26 mouse cellular contexts compared by ENCODE assay signal in genomic region chr9:62385062-62385461, GRCm38 (mm10). TPM values are rescaled to one million over a fixed set of nuclear protein-coding genes. Genes with fewer than 3 reads are reported as not detected.
DNase-seq lines count a peak whose midpoint lies in the region; ATAC-seq and TF ChIP-seq lines count a peak whose summit lies in the region.
"Had no signal": no experiment of that assay in that cellular context is flagged by ENCODE, and none has a peak within 500 bp of the region (broad histone marks: within the 10 kb centered on the region; RNA-seq: fewer than 3 reads in every experiment).

No protein-coding gene starts in this region.

- no peaks in the 10 kb centered on the region for H3K27me3 ChIP-seq in stomach, embryonic 15.5 days (replicated peaks)
- H3K27me3 ChIP-seq in stomach, postnatal 0 days (ENCODE audit: control insufficient read depth, insufficient read depth, low read length), result no peaks in the 10 kb centered on the region
- no peaks in the 10 kb centered on the region for H3K27me3 ChIP-seq in liver, embryonic 12.5 days (replicated peaks)
- no peaks in the 10 kb centered on the region for H3K27me3 ChIP-seq in liver, postnatal 0 days (ENCODE audit: insufficient read depth, low read length)
- no peaks in the 10 kb centered on the region for H3K27me3 ChIP-seq in limb, embryonic 10.5 days (ENCODE audit: low read depth, poor library complexity, severe bottlenecking)
- H3K27me3 ChIP-seq: CH12.LX; heart, embryonic 12.5 days; limb, embryonic 12.5 days; midbrain, embryonic 13.5 days had no signal

- H3K9ac ChIP-seq in stomach, embryonic 15.5 days, result no peak overlapping the region
- H3K9ac ChIP-seq in stomach, postnatal 0 days (ENCODE audit: low read length), result no peak overlapping the region
- no peak overlapping the region for H3K9ac ChIP-seq in liver, embryonic 12.5 days
- no peak overlapping the region for H3K9ac ChIP-seq in liver, postnatal 0 days (replicated peaks)
- H3K9ac ChIP-seq: heart, embryonic 12.5 days; hindbrain, embryonic 14.5 days; limb, embryonic 12.5 days; midbrain, embryonic 13.5 days had no signal

- no peak for TF ChIP-seq EP300 in stomach, postnatal 0 days (optimal IDR thresholded peaks at IDR 0.05)
- TF ChIP-seq EP300 in liver, postnatal 0 days (IDR thresholded peaks at IDR 0.05; ENCODE audit: low read depth), result no peak

- H3K36me3 ChIP-seq in stomach, embryonic 15.5 days, result no peaks in the 10 kb centered on the region
- H3K36me3 ChIP-seq in stomach, postnatal 0 days (ENCODE audit: control insufficient read depth, insufficient read depth, low read length), result no peaks in the 10 kb centered on the region
- H3K36me3 ChIP-seq in liver, embryonic 12.5 days, result peaks cover 6% of the 10 kb centered on the region
- no peaks in the 10 kb centered on the region; the same call in 1 of the 2 replicates for H3K36me3 ChIP-seq in liver, postnatal 0 days (replicated peaks; ENCODE audit: insufficient read depth, low read length)
- peaks cover 8% of the 10 kb centered on the region for H3K36me3 ChIP-seq in limb, embryonic 10.5 days

- no peaks in the 10 kb centered on the region for H3K4me1 ChIP-seq in stomach, embryonic 15.5 days
- H3K4me1 ChIP-seq in stomach, postnatal 0 days (replicated peaks; ENCODE audit: control insufficient read depth, insufficient read depth), result no peaks in the 10 kb centered on the region
- peaks cover 35% of the 10 kb centered on the region for H3K4me1 ChIP-seq in liver, embryonic 12.5 days
- peaks cover 23% of the 10 kb centered on the region for H3K4me1 ChIP-seq in liver, postnatal 0 days (ENCODE audit: insufficient read depth)
- H3K4me1 ChIP-seq in limb, embryonic 10.5 days, result 0 out of 2 replicates have a peak, but pooled peaks cover 4% of the 10 kb centered on the region
- H3K4me1 ChIP-seq: limb, embryonic 12.5 days had no signal

- 70% methylated on average over 6 of the region's 6 CpGs for WGBS in stomach, embryonic 15.5 days
- WGBS in stomach, postnatal 0 days, result 79% methylated on average over 6 of the region's 6 CpGs
- 13% methylated on average over 6 of the region's 6 CpGs for WGBS in liver, embryonic 12.5 days (ENCODE audit: insufficient replicate concordance)
- 36% methylated on average over 6 of the region's 6 CpGs for WGBS in liver, postnatal 0 days (ENCODE audit: insufficient replicate concordance)
- WGBS in limb, embryonic 10.5 days, result 91% methylated on average over 6 of the region's 6 CpGs

- H3K27ac ChIP-seq in stomach, embryonic 15.5 days, result no peak overlapping the region
- H3K27ac ChIP-seq in stomach, postnatal 0 days (replicated peaks), result no peak overlapping the region
- no peak overlapping the region; the same call in 1 of the 2 replicates for H3K27ac ChIP-seq in liver, embryonic 12.5 days
- peak overlapping the region; percentile 77 for H3K27ac ChIP-seq in liver, postnatal 0 days (ENCODE audit: low read depth)
- no peak overlapping the region for H3K27ac ChIP-seq in limb, embryonic 10.5 days
- H3K27ac ChIP-seq: heart, adult 2 months; hindbrain, embryonic 14.5 days; limb, embryonic 12.5 days; midbrain, embryonic 13.5 days had no signal

- ATAC-seq in stomach, embryonic 15.5 days (ENCODE audit: insufficient read depth, low FRiP score, low read depth), result peak; percentile 43; the same call in 1 of the 2 replicates
- no peak for ATAC-seq in stomach, postnatal 0 days (ENCODE audit: low FRiP score, low TSS enrichment)
- peak; percentile 90 for ATAC-seq in liver, embryonic 12.5 days
- ATAC-seq in liver, postnatal 0 days, result peak; percentile 38
- ATAC-seq: forebrain, embryonic 16.5 days; intestine, postnatal 0 days; midbrain, embryonic 13.5 days had no signal

- no peak overlapping the region for H3K4me3 ChIP-seq in stomach, embryonic 15.5 days (replicated peaks)
- no peak overlapping the region for H3K4me3 ChIP-seq in stomach, postnatal 0 days (ENCODE audit: low read depth, low read length)
- H3K4me3 ChIP-seq in liver, embryonic 12.5 days, result no peak overlapping the region
- H3K4me3 ChIP-seq in liver, postnatal 0 days (ENCODE audit: low read depth, low read length), result no peak overlapping the region
- no peak overlapping the region for H3K4me3 ChIP-seq in limb, embryonic 10.5 days
- H3K4me3 ChIP-seq: erythroblast, embryonic 14.5 days; heart, adult 2 months; heart, embryonic 12.5 days; limb, embryonic 12.5 days; megakaryocyte, embryonic 14.5 days; midbrain, embryonic 13.5 days had no signal

- no peak for DNase-seq in stomach, postnatal 0 days (ENCODE audit: low spot score)
- no peak for DNase-seq in liver, postnatal 0 days
- no peak for DNase-seq in limb, embryonic 10.5 days (ENCODE audit: low spot score)
- no peak for DNase-seq in retina, embryonic 14.5 days (ENCODE audit: low spot score)
- no peak for DNase-seq in heart, postnatal 4 days
- DNase-seq: adrenal gland, postnatal 14 days; cerebellum, adult 18-20 months; cerebellum, postnatal 10 days; heart, adult 2 months; kidney, adult 9 months; kidney, postnatal 10 days; lung, adult 2 months; retina, postnatal 1 day; right cerebral cortex, postnatal 25 days; thymus, adult 18-20 months had no signal

- no peak for TF ChIP-seq CTCF in stomach, postnatal 0 days (IDR thresholded peaks at IDR 0.05; ENCODE audit: low read depth)
- TF ChIP-seq CTCF in liver, postnatal 0 days (IDR thresholded peaks at IDR 0.05; ENCODE audit: low read depth), result no peak

- H3K4me2 ChIP-seq in stomach, embryonic 15.5 days, result no peak overlapping the region
- no peak overlapping the region for H3K4me2 ChIP-seq in stomach, postnatal 0 days (replicated peaks; ENCODE audit: low read depth)
- peak overlapping the region; percentile 25; the same call in 1 of the 2 replicates for H3K4me2 ChIP-seq in liver, embryonic 12.5 days
- no peak overlapping the region for H3K4me2 ChIP-seq in liver, postnatal 0 days (ENCODE audit: low read depth, low read length)
- H3K4me2 ChIP-seq: heart, embryonic 12.5 days; hindbrain, embryonic 14.5 days; limb, embryonic 12.5 days; midbrain, embryonic 13.5 days had no signal

- H3K9me3 ChIP-seq in stomach, embryonic 15.5 days, result no peaks in the 10 kb centered on the region
- no peaks in the 10 kb centered on the region for H3K9me3 ChIP-seq in stomach, postnatal 0 days (ENCODE audit: control insufficient read depth, low read length)
- no peaks in the 10 kb centered on the region for H3K9me3 ChIP-seq in liver, embryonic 12.5 days (replicated peaks)
- H3K9me3 ChIP-seq in liver, postnatal 0 days (ENCODE audit: low read length), result no peaks in the 10 kb centered on the region
- H3K9me3 ChIP-seq in limb, embryonic 10.5 days (replicated peaks), result no peaks in the 10 kb centered on the region
- H3K9me3 ChIP-seq: heart, embryonic 12.5 days; limb, embryonic 12.5 days; megakaryocyte, embryonic 14.5 days; midbrain, embryonic 13.5 days had no signal

RNA-seq across cellular contexts. Expression of gene Anp32a, which starts 44.0 kb away (rescaled TPM):
- polyA plus RNA-seq in stomach, embryonic 15.5 days (2015; fragmentation: Nextera tagmentation; extraction: Ambion mirVana), result 163 and 179 TPM in 2 replicates
- 67.9 and 89.9 TPM in 2 replicates for polyA plus RNA-seq in stomach, postnatal 0 days (2015; fragmentation: Nextera tagmentation; extraction: Ambion mirVana)
- polyA plus RNA-seq in liver, embryonic 12.5 days (2016; fragmentation: Nextera tagmentation; extraction: Ambion mirVana), result 112 and 122 TPM in 2 replicates
- polyA plus RNA-seq in liver, postnatal 0 days (2015; fragmentation: Nextera tagmentation; extraction: Ambion mirVana), result 54.5 and 60.4 TPM in 2 replicates
- polyA plus RNA-seq in limb, embryonic 10.5 days (2016; fragmentation: Nextera tagmentation; extraction: Ambion mirVana), result 240 and 246 TPM in 2 replicates
- 100 to 1,000 TPM; 255 to 279 TPM for total RNA-seq in heart, postnatal 4 days (2021)
